Mouse (Mus musculus): ENCODE measurements around the gene Btbd17.

DNA sequence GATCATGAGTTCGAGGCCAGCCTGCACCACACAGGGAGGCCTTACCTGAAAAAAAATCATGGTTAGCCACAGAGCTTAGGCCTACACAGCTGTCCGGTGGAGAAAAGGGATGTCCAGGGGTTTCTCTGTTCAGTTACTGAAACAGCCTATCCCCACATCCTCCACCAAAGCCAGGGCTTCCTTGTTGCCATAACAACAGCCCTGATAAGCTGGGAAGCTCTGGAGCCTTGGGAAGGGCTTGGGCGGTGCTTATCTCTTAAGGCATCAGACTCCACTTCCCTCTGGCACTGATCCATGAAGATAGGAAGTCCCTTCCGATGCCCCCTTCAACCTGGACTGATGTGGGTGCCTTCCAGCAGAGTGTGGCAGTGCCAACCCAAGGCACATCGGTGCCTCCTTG lies 37.4 kb upstream of the Btbd17 start:
- TF ChIP-seq ZNF384 (IDR thresholded peaks at IDR 0.05; ENCODE audit: low read depth, low read length) (no peak), HCFC1 (IDR thresholded peaks at IDR 0.05; ENCODE audit: borderline replicate concordance, insufficient read depth, low read length) (no peak), ZC3H11A (IDR thresholded peaks at IDR 0.05; ENCODE audit: borderline replicate concordance, low read depth, low read length) (no peak), CHD2 (IDR thresholded peaks at IDR 0.05; ENCODE audit: low read depth, low read length) (no peak), MAFK (IDR thresholded peaks at IDR 0.05; ENCODE audit: insufficient read depth, low read depth, low read length) (no peak)

All from ES-E14 (cell line).